Mouse (Mus musculus) adrenal gland, adult 8-10 months (tissue): Measurements from ENCODE around the gene Zfp942. TPM values are rescaled to one million over a fixed set of nuclear protein-coding genes. Genes with fewer than 3 reads are reported as not detected.

ENCODE experiments used
- DNase-seq: peaks from one replicate; pipeline ENCODE4 v3.0.0; 2022
- total RNA-seq, 4 experiments: library from RNA; stranded (reverse); gene quantifications; 2 replicates each; pipeline ENCODE4 v1.2.4; 2022

Zfp942 gene
- 10 to 100 TPM in 3 of 4 experiments, 1 to 10 TPM in 1; 9.5 to 13.0 (median 11.2) TPM for total RNA-seq

DNA sequence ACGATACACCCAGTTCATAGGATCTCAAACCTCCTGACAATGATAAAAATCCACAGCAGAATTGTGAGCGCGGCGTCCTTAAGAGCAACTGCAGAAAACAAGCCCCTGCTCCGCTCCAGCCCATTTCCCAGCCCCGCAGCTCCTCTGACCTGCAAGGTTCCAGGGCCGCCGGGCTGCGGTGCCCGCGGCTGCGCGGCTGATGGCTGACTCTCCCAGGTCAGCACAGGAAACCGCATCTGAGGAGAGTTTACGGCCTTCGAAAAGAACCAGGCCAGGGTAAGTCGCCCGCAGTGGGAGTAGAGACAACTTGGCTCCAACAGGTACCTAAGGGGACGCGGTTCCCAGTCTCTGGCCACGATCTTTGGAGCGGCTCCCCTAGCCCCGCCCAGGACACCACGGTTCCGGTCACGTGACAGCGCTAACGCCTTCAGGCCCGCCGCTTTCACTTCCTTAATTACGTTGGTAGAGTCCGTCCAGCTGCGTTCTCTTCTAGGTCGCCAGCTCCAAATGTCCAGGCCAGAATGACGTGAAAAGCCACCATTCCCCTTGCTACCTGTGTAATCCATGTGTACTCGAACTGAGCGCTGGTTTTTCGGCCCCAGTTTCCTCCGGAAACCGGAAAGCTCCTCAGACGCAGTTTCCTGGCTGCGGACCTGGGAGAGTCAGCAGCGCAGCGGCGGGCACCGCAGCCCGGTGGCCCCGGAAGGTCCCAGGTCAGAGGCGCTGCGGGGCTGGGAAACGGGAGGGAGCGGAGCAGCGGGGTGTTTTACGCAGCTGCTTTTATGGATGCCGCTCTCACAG is at the start of gene Zfp942, which contains the start of gene Zfp943:
Zfp942 (minus strand) TSS at position 358 of the 801 bp plus-strand sequence.
Zfp943 (plus strand) TSS at position 446 of the 801 bp plus-strand sequence.
- DNase-seq, result peak; percentile 64

DNA sequence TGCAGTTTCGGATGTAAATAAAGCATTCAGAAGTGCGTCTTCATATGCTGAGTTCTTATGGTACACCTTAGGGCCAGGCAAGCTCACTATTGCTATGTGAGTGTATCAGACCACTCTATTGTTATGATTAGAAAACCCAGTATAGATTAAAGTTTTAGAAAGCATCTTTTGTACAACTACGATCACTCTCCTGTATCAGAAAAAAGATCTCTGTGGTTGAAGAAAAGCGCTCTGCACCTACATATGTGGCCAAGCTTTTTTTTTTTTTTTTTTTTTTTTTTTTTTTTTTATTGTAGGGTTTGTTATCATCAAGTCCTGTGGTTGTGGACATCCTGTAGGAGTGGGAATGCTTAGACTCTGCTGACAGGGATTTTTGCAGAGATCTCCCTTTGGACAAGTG is 1.0 kb upstream of the Zfp942 start:
- no peak for DNase-seq

DNA sequence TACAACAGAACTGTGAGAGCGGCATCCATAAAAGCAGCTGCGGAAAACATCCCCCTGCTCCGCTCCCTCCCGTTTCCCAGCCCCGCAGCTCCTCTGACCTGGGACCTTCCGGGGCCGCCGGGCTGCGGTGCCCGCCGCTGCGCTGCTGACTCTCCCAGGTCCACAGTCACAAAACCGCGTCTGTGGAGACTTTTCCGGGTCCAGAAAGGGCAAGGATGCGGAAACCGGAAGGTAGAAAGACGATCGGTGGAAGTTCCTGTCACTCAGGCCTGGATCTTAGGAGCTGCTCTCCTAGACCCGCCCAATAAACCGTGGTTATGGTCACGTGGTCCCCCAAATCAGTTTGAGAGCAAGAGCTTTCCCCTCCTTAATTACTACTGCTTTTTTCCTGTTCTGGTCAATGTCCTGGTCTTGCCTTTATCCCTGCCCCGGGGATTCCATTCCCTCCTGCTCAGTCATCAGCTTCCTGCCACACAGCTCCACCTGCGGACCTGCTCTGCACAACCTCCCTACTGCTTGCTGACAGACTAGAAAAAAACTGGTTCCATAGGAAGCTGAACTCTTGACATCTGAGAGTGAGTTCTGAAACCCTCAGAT is 52.7 kb downstream of the Zfp942 start, which contains the start of gene Zfp995:
Zfp995 (minus strand) TSS at position 471 of the 597 bp plus-strand sequence.
- DNase-seq, result peak; percentile 46

GRCm38 (mm10) chr17:21909039-21909438 is 53.2 kb downstream of the Zfp942 start:
- DNase-seq, result no peak

Other genes starting within 250 kb of the Zfp942 start
- gene Zfp229, start 231.7 kb downstream of the Zfp942 start, total RNA-seq, result 10 to 100 TPM in 3 of 4 experiments, 1 to 10 TPM in 1; 9.9 to 13.9 (median 12.5) TPM
- gene Zfp820, start 116.7 kb downstream of the Zfp942 start, total RNA-seq, result 1 to 10 TPM; 1.8 to 2.6 (median 2.3) TPM
- 1 to 10 TPM; 1.7 to 4.4 (median 2.3) TPM for gene Zfp995, start 52.5 kb downstream of the Zfp942 start, total RNA-seq
- gene Zfp943, start 88 bp upstream of the Zfp942 start, total RNA-seq, result 10 to 100 TPM in 3 of 4 experiments, 1 to 10 TPM in 1; 9.9 to 17.2 (median 14.7) TPM
- gene Zfp947, start 203.7 kb upstream of the Zfp942 start, total RNA-seq, result 1 to 10 TPM; 1.3 to 3.1 (median 2.2) TPM